Mouse (Mus musculus) inflammation-experienced regulatory T-cells (primary cell): ENCODE data around the gene Olfr798. TPM values are rescaled to one million over a fixed set of nuclear protein-coding genes. Genes with fewer than 3 reads are reported as not detected.

ENCODE experiments used
- polyA plus RNA-seq, 2 experiments: library from polyadenylated mRNA; unstranded; fragments of 100-300 nt; shearing (Covaris generic); gene quantifications; one replicate each; pipeline ENCODE4 v1.2.1; 2017

Olfr798 gene
- polyA plus RNA-seq = 1 to 10 TPM in 1 of 2 experiments, under 1 TPM in 1; 0.13 to 1.1 TPM

GRCm38 (mm10) chr10:129627834-129628233 lies at the start of gene Olfr798:
Gene Olfr798 (minus strand): TSS chr10:129627934.

GRCm38 (mm10) chr10:129673765-129674164 lies 46.0 kb upstream of the Olfr798 start, which contains the start of gene Olfr801:
Gene Olfr801 (minus strand): TSS chr10:129673865.

GRCm38 (mm10) chr10:129657394-129657793 lies 29.7 kb upstream of the Olfr798 start, which contains the start of gene Olfr800:
Gene Olfr800 (plus strand): TSS chr10:129657694.

GRCm38 (mm10) chr10:129637184-129637583 lies 9.4 kb upstream of the Olfr798 start, which contains the start of gene Olfr799:
Gene Olfr799 (plus strand): TSS chr10:129637484.

GRCm38 (mm10) chr10:129612470-129612869 lies 15.3 kb downstream of the Olfr798 start, which contains the start of gene Olfr796:
Gene Olfr796 (minus strand): TSS chr10:129612570.

Other genes with a start within 250 kb of the Olfr798 start
- gene Olfr784, start 243.9 kb downstream of the Olfr798 start, polyA plus RNA-seq = under 1 TPM in 1 of 2 experiments, not detected in 1; 0.12 TPM
- gene Olfr785, start 222.5 kb downstream of the Olfr798 start, polyA plus RNA-seq = under 1 TPM in 1 of 2 experiments, not detected in 1; 0.69 TPM
- gene Olfr786, start 200.6 kb downstream of the Olfr798 start, polyA plus RNA-seq = not detected
- gene Olfr787, start 166.1 kb downstream of the Olfr798 start, polyA plus RNA-seq = 1 to 10 TPM in 1 of 2 experiments, under 1 TPM in 1; 0.14 to 1.8 TPM
- gene Olfr788, start 156.9 kb downstream of the Olfr798 start, polyA plus RNA-seq = under 1 TPM in 1 of 2 experiments, not detected in 1; 0.04 TPM
- gene Olfr789, start 143.2 kb downstream of the Olfr798 start, polyA plus RNA-seq = under 1 TPM in 1 of 2 experiments, not detected in 1; 0.06 TPM
- gene Olfr790, start 129.4 kb downstream of the Olfr798 start, polyA plus RNA-seq = not detected
- under 1 TPM in 1 of 2 experiments, not detected in 1; 0.48 TPM for gene Olfr791, start 106.1 kb downstream of the Olfr798 start, polyA plus RNA-seq
- under 1 TPM in 1 of 2 experiments, not detected in 1; 0.31 TPM for gene Olfr792, start 88.8 kb downstream of the Olfr798 start, polyA plus RNA-seq
- not detected for gene Olfr794, start 60.3 kb downstream of the Olfr798 start, polyA plus RNA-seq
- not detected for gene Olfr796, start 15.4 kb downstream of the Olfr798 start, polyA plus RNA-seq
- under 1 TPM in 1 of 2 experiments, not detected in 1; 0.43 TPM for gene Olfr799, start 9.6 kb upstream of the Olfr798 start, polyA plus RNA-seq
- gene Olfr800, start 29.8 kb upstream of the Olfr798 start, polyA plus RNA-seq = not detected
- 1 to 10 TPM in 1 of 2 experiments, under 1 TPM in 1; 0.27 to 2.8 TPM for gene Olfr801, start 45.9 kb upstream of the Olfr798 start, polyA plus RNA-seq
- under 1 TPM in 1 of 2 experiments, not detected in 1; 0.13 TPM for gene Olfr802, start 60.2 kb upstream of the Olfr798 start, polyA plus RNA-seq
- gene Olfr803, start 66.4 kb upstream of the Olfr798 start, polyA plus RNA-seq = not detected
- under 1 TPM; 0.02 to 0.07 TPM for gene Olfr804, start 75.3 kb upstream of the Olfr798 start, polyA plus RNA-seq
- gene Olfr805, start 101.4 kb upstream of the Olfr798 start, polyA plus RNA-seq = not detected
- gene Olfr806, start 114.0 kb upstream of the Olfr798 start, polyA plus RNA-seq = not detected
- under 1 TPM in 1 of 2 experiments, not detected in 1; 0.82 TPM for gene Olfr807, start 129.9 kb upstream of the Olfr798 start, polyA plus RNA-seq
- gene Olfr808, start 137.5 kb upstream of the Olfr798 start, polyA plus RNA-seq = not detected
- under 1 TPM; 0.07 to 0.22 TPM for gene Olfr809, start 146.7 kb upstream of the Olfr798 start, polyA plus RNA-seq
- not detected for gene Olfr810, start 167.0 kb upstream of the Olfr798 start, polyA plus RNA-seq
- gene Olfr811, start 176.5 kb upstream of the Olfr798 start, polyA plus RNA-seq = not detected
- 1 to 10 TPM in 1 of 2 experiments, under 1 TPM in 1; 0.20 to 1.2 TPM for gene Olfr812, start 218.2 kb upstream of the Olfr798 start, polyA plus RNA-seq
- gene Olfr813, start 227.4 kb upstream of the Olfr798 start, polyA plus RNA-seq = not detected